Mouse (Mus musculus) neural tube, embryonic 12.5 days (tissue): Measurements from ENCODE around the gene Hcn2. TPM values are rescaled to one million over a fixed set of nuclear protein-coding genes. Genes with fewer than 3 reads are reported as not detected.

ENCODE experiments used
- ATAC-seq: fragments of 200-750 bp; cut with Nextera tagmentation; 2 replicates; pipeline ENCODE4 v1.8.0; 2017; ENCODE audit warnings: low read depth, mild to moderate bottlenecking, moderate TSS enrichment, moderate library complexity; ENCODE audit not compliant: low FRiP score
- H3K27ac ChIP-seq: fragments of 300-500 bp; sonication (generic); 2 replicates; pipeline ENCODE4 v1.5.1; 2016
- H3K27me3 ChIP-seq: fragments of 300-500 bp; sonication (generic); replicated peaks from 2 replicates; pipeline ENCODE4 v1.6.1; 2016; ENCODE audit warnings: mild to moderate bottlenecking
- H3K36me3 ChIP-seq: fragments of 300-500 bp; sonication (generic); 2 replicates; pipeline ENCODE4 v1.6.1; 2016; ENCODE audit warnings: mild to moderate bottlenecking
- H3K4me1 ChIP-seq: fragments of 300-500 bp; sonication (generic); 2 replicates; pipeline ENCODE4 v1.6.1; 2016
- H3K4me2 ChIP-seq: fragments of 300-500 bp; sonication (generic); replicated peaks from 2 replicates; pipeline ENCODE4 v1.6.1; 2016; ENCODE audit warnings: mild to moderate bottlenecking
- H3K4me3 ChIP-seq: fragments of 300-500 bp; sonication (generic); 2 replicates; pipeline ENCODE4 v1.5.1; 2016
- H3K9ac ChIP-seq: fragments of 300-500 bp; sonication (generic); 2 replicates; pipeline ENCODE4 v1.6.1; 2016; ENCODE audit warnings: mild to moderate bottlenecking
- H3K9me3 ChIP-seq: fragments of 300-500 bp; sonication (generic); 2 replicates; pipeline ENCODE4 v1.6.1; 2016; ENCODE audit warnings: mild to moderate bottlenecking
- WGBS: fragments of 180-500 bp; shearing (Covaris S2); methylation state at CpG from one replicate; pipeline ENCODE4 v1.1.7; 2016; 5-methylcytosine and 5-hydroxymethylcytosine counted together
- polyA plus RNA-seq: library from polyadenylated mRNA; unstranded; fragments of >200 nt; fragmentation: Nextera tagmentation; extraction: Ambion mirVana; gene quantifications from 2 replicates; pipeline ENCODE4 v1.2.1, GENCODE M21; 2016

Gene Hcn2
- 0.61 and 0.79 TPM in 2 replicates for polyA plus RNA-seq

GRCm38 (mm10) chr10:79716254-79716987 is at the start of gene Hcn2:
Gene Hcn2 (plus strand): TSS chr10:79716634.
- H3K36me3 ChIP-seq = peaks cover 8% of the 10 kb centered on the region
- peak within 1 kb of the TSS; percentile 65 for H3K9ac ChIP-seq
- peak; percentile 36; the same call in 1 of the 2 replicates for ATAC-seq
- 1% methylated on average over 83 of the region's 91 CpGs for WGBS
- H3K4me3 ChIP-seq = peak within 1 kb of the TSS; percentile 56
- no peaks in the 10 kb centered on the region for H3K9me3 ChIP-seq
- H3K4me1 ChIP-seq = peaks cover 21% of the 10 kb centered on the region
- no peak within 1 kb of the TSS for H3K27ac ChIP-seq
- H3K4me2 ChIP-seq = peak within 1 kb of the TSS; percentile 96
- peaks cover 58% of the 10 kb centered on the region for H3K27me3 ChIP-seq

GRCm38 (mm10) chr10:79668076-79668475 is 48.4 kb upstream of the Hcn2 start:
- 85% methylated on average over 5 of the region's 5 CpGs for WGBS
- ATAC-seq = no peak
- H3K4me3 ChIP-seq = no peak overlapping the region
- no peaks in the 10 kb centered on the region for H3K9me3 ChIP-seq
- H3K27me3 ChIP-seq = no peaks in the 10 kb centered on the region
- peak overlapping the region; percentile 93 for H3K4me2 ChIP-seq
- H3K36me3 ChIP-seq = 0 out of 2 replicates have a peak, but pooled peaks cover 4% of the 10 kb centered on the region
- no peak overlapping the region for H3K27ac ChIP-seq
- no peak overlapping the region for H3K9ac ChIP-seq
- peaks cover 27% of the 10 kb centered on the region for H3K4me1 ChIP-seq

GRCm38 (mm10) chr10:79668771-79669575 is 47.5 kb upstream of the Hcn2 start, which contains the start of gene Tpgs1:
Gene Tpgs1 (plus strand): TSS chr10:79669369.
- Histone ChIP-seq H3K4me3 (peak within 1 kb of the TSS; percentile 91), H3K36me3 (0 out of 2 replicates have a peak, but pooled peaks cover 4% of the 10 kb centered on the region), H3K4me2 (peak within 1 kb of the TSS; percentile 93), H3K27me3 (no peaks in the 10 kb centered on the region), H3K9ac (peak within 1 kb of the TSS; percentile 86), H3K27ac (peak within 1 kb of the TSS; percentile 92), H3K9me3 (no peaks in the 10 kb centered on the region), H3K4me1 (peaks cover 27% of the 10 kb centered on the region)
- WGBS = under 1% methylated on average over 45 of the region's 45 CpGs
- peak; percentile 77 for ATAC-seq

- peak; percentile 65 for ATAC-seq
- H3K9ac ChIP-seq = peak overlapping the region; percentile 86
- H3K27ac ChIP-seq = peak overlapping the region; percentile 92
- H3K36me3 ChIP-seq = 0 out of 2 replicates have a peak, but pooled peaks cover 4% of the 10 kb centered on the region
- H3K4me2 ChIP-seq = peak overlapping the region; percentile 93
- no peaks in the 10 kb centered on the region for H3K27me3 ChIP-seq
- under 1% methylated on average over 47 of the region's 47 CpGs for WGBS
- H3K9me3 ChIP-seq = no peaks in the 10 kb centered on the region
- peak overlapping the region; percentile 91 for H3K4me3 ChIP-seq
- H3K4me1 ChIP-seq = peaks cover 27% of the 10 kb centered on the region
Observed at GRCm38 (mm10) chr10:79669576-79670057, 46.8 kb upstream of the Hcn2 start.

GRCm38 (mm10) chr10:79670071-79670888 is 46.2 kb upstream of the Hcn2 start:
- Histone ChIP-seq H3K9ac (peak overlapping the region; percentile 86), H3K4me3 (peak overlapping the region; percentile 91), H3K4me2 (peak overlapping the region; percentile 93), H3K27ac (peak overlapping the region; percentile 92; the same call in 1 of the 2 replicates), H3K9me3 (no peaks in the 10 kb centered on the region), H3K36me3 (peaks cover 5% of the 10 kb centered on the region), H3K27me3 (no peaks in the 10 kb centered on the region), H3K4me1 (peaks cover 27% of the 10 kb centered on the region)
- ATAC-seq = peak; percentile 22
- 26% methylated on average over 15 of the region's 15 CpGs for WGBS

DNA sequence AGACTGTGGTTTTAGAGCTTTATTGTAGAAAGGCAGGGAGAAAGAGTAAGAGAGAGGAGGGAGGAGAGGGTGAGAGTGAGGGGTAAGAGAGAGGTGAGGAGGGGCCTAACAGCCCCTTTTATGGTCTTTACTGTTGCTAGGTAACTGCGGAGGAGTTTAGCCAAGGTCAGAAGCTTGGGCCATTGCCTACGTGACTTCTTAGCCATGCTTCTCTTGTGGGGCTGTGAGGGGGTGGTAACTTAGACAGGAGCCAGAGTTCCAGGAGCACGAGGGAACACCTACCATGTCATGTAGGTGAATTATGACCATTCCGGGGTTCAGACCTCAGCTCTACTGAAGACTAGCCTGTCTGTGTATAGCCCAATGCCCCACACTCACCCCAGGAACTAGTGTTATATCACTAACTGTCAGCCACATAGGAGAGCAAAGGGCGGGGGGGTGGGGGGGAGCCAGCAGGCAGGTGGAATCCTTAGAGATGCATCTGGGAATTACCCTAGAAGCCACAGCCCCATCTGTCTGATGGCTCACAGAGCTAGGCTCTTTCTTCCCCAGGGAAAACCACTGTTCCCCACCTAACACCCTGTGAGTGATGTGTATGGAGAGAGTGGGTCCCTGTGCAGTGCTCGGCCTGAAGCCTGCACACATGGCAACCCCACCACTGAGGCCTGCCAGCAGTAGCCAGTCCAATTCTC is 44.9 kb upstream of the Hcn2 start:
- Histone ChIP-seq H3K4me2 (peak overlapping the region; percentile 93), H3K4me1 (peaks cover 27% of the 10 kb centered on the region), H3K9ac (0 out of 2 replicates have a peak overlapping the region, but pooled peaks have one; percentile 86), H3K4me3 (no peak overlapping the region), H3K9me3 (no peaks in the 10 kb centered on the region), H3K27me3 (no peaks in the 10 kb centered on the region), H3K27ac (no peak overlapping the region), H3K36me3 (peaks cover 14% of the 10 kb centered on the region)
- 26% methylated on average over 6 of the region's 6 CpGs for WGBS
- ATAC-seq = no peak

- H3K9ac ChIP-seq = no peak overlapping the region
- 46% methylated on average over 3 of the region's 3 CpGs for WGBS
- no peaks in the 10 kb centered on the region for H3K27me3 ChIP-seq
- peaks cover 17% of the 10 kb centered on the region for H3K36me3 ChIP-seq
- no peaks in the 10 kb centered on the region for H3K9me3 ChIP-seq
- H3K4me1 ChIP-seq = peaks cover 27% of the 10 kb centered on the region
- H3K4me2 ChIP-seq = no peak overlapping the region; the same call in 1 of the 2 replicates
- H3K27ac ChIP-seq = no peak overlapping the region
- H3K4me3 ChIP-seq = no peak overlapping the region
- no peak for ATAC-seq
Observed at GRCm38 (mm10) chr10:79672088-79672455, 44.4 kb upstream of the Hcn2 start.

DNA sequence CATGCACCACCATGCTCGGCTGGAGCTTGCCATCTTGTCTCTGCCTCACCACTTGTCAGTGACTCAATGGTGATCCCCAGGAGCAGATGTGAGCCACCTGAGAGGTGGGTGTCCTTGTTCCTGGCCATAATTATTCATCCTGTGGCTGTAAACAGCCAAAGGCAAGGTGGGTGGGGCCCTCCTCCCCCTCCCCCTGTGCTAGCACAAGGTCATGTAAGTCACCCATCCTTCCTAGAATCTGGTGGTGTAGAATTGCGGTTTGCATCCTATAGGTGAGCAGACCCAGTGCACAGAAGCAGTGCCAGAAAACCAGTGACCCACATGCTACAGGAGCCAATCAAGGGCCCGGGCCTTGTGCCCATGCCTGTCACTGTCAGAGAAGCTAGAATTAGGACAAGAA is 43.4 kb upstream of the Hcn2 start:
- Histone ChIP-seq H3K9me3 (no peaks in the 10 kb centered on the region), H3K4me1 (peaks cover 27% of the 10 kb centered on the region), H3K4me3 (no peak overlapping the region), H3K27ac (no peak overlapping the region), H3K36me3 (peaks cover 17% of the 10 kb centered on the region), H3K4me2 (no peak overlapping the region), H3K9ac (no peak overlapping the region), H3K27me3 (no peaks in the 10 kb centered on the region)
- WGBS = 89% methylated on average over 3 of the region's 3 CpGs
- no peak for ATAC-seq

- Histone ChIP-seq H3K4me2 (no peak overlapping the region), H3K9me3 (no peaks in the 10 kb centered on the region), H3K27me3 (no peaks in the 10 kb centered on the region), H3K27ac (no peak overlapping the region), H3K4me1 (peaks cover 18% of the 10 kb centered on the region), H3K4me3 (no peak overlapping the region), H3K36me3 (peaks cover 17% of the 10 kb centered on the region), H3K9ac (no peak overlapping the region)
- 60% methylated on average over 44 of the region's 44 CpGs for WGBS
- ATAC-seq = no peak
Observed at GRCm38 (mm10) chr10:79675346-79676035, 40.9 kb upstream of the Hcn2 start.

GRCm38 (mm10) chr10:79680606-79681495 is 35.6 kb upstream of the Hcn2 start:
- WGBS = 38% methylated on average over 11 of the region's 11 CpGs
- Histone ChIP-seq H3K27me3 (no peaks in the 10 kb centered on the region), H3K36me3 (peaks cover 23% of the 10 kb centered on the region), H3K9ac (peak overlapping the region; percentile 51), H3K4me1 (peaks cover 25% of the 10 kb centered on the region), H3K27ac (peak overlapping the region; percentile 80), H3K9me3 (no peaks in the 10 kb centered on the region), H3K4me3 (peak overlapping the region; percentile 74), H3K4me2 (peak overlapping the region; percentile 92)
- ATAC-seq = peak; percentile 26
